Mouse (Mus musculus): ENCODE data around the gene Ankrd9. TPM values are rescaled to one million over a fixed set of nuclear protein-coding genes. Genes with fewer than 3 reads are reported as not detected.

The Ankrd9 gene
- polyA plus RNA-seq, 1 experiment from 2014 or later: 22.7 TPM

GRCm38 (mm10) chr12:110950151-110950550 lies 28.7 kb downstream of the Ankrd9 start:
- Histone ChIP-seq H3K4me1 (replicated peaks) (no peaks in the 10 kb centered on the region), H3K27me3 (replicated peaks) (no peaks in the 10 kb centered on the region), H3K9me3 (no peaks in the 10 kb centered on the region), H3K9ac (no peak overlapping the region), H3K4me2 (replicated peaks) (no peak overlapping the region), H3K4me3 (replicated peaks) (no peak overlapping the region), H3K27ac (no peak overlapping the region), H3K36me3 (no peaks in the 10 kb centered on the region; the same call in 1 of the 2 replicates)
- 85% methylated on average over 4 of the region's 4 CpGs for WGBS
- ATAC-seq: no peak

GRCm38 (mm10) chr12:110949410-110949809 lies 29.4 kb downstream of the Ankrd9 start:
- Histone ChIP-seq H3K4me2 (replicated peaks) (no peak overlapping the region), H3K36me3 (no peaks in the 10 kb centered on the region; the same call in 1 of the 2 replicates), H3K27ac (no peak overlapping the region), H3K4me3 (replicated peaks) (no peak overlapping the region), H3K9ac (no peak overlapping the region), H3K9me3 (no peaks in the 10 kb centered on the region), H3K27me3 (replicated peaks) (no peaks in the 10 kb centered on the region), H3K4me1 (replicated peaks) (no peaks in the 10 kb centered on the region)
- no peak for ATAC-seq
- WGBS: 93% methylated on average over 1 of the region's 1 CpGs

- Histone ChIP-seq H3K36me3 (no peaks in the 10 kb centered on the region; the same call in 1 of the 2 replicates), H3K9ac (no peak overlapping the region), H3K4me3 (replicated peaks) (no peak overlapping the region), H3K4me1 (replicated peaks) (no peaks in the 10 kb centered on the region), H3K9me3 (no peaks in the 10 kb centered on the region), H3K27me3 (replicated peaks) (no peaks in the 10 kb centered on the region), H3K27ac (no peak overlapping the region), H3K4me2 (replicated peaks) (no peak overlapping the region)
- ATAC-seq: no peak
- WGBS: 91% methylated on average over 3 of the region's 3 CpGs
Measured at GRCm38 (mm10) chr12:110948910-110949201, 30.0 kb downstream of the Ankrd9 start.

DNA sequence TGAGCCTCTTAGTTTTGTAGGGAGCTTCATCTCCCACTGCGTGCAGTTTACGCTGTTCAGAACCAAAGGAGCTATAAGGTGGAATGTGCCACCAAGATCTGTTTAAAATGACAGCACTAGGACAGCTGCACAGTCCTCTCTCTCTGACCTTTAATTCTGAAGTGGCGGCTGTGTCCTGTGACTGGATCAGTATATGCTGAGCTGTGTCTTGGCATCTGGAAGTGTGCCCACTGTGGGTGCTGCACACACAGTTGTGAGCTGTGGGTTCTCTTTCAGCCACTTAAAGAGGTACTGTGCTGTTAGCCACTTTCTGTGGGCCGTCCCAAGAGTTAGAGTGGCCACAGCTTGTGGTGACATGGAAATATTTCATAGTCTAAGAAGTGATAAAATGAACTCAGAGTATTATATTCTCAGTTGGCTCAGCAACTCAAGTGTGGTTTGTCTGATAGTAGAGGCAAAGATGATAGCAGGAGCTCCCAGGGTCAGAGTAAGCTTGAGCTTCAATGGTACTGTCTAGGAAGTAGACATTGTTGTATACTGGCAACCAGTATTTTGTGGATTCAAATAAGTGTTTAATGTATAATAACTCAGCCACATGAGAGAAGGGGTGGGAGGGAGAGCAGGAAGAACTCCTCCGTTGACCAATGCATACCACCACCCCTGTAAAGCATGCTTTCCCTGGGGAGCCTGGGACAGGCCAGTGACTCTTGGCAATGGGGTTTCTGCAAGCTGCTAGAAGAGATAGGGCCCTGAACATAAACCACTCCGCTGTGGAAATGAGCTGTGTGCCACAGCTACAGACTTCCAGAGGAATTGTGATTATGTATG lies 30.5 kb downstream of the Ankrd9 start:
- Histone ChIP-seq H3K27ac (no peak overlapping the region), H3K36me3 (no peaks in the 10 kb centered on the region; the same call in 1 of the 2 replicates), H3K9ac (no peak overlapping the region), H3K4me3 (replicated peaks) (no peak overlapping the region), H3K27me3 (replicated peaks) (no peaks in the 10 kb centered on the region), H3K4me2 (replicated peaks) (no peak overlapping the region), H3K9me3 (no peaks in the 10 kb centered on the region), H3K4me1 (replicated peaks) (no peaks in the 10 kb centered on the region)
- WGBS: 91% methylated on average over 6 of the region's 6 CpGs
- no peak for ATAC-seq

DNA sequence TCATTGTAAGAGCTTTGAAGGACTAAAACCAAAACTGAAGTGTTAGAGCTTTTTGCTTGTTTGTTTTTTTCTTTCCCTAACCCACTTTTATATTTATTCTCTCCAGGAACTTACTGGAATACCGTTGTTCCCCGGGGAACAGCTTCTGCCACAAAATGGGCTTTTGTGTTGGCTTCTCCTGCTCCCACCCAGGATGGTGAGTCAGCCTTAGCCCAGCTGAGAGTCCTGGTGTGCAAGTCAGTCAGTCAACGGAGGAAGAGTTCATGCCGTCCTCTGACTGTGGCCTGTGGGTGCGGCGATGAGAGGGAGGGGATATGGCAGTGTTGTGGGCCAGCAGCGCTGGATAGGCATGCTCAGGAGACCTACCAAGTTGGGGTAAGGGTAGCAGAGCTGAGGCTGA lies 32.6 kb downstream of the Ankrd9 start:
- H3K27me3 ChIP-seq (replicated peaks): no peaks in the 10 kb centered on the region
- H3K9ac ChIP-seq: no peak overlapping the region
- no peak overlapping the region for H3K27ac ChIP-seq
- no peaks in the 10 kb centered on the region; the same call in 1 of the 2 replicates for H3K36me3 ChIP-seq
- no peaks in the 10 kb centered on the region for H3K4me1 ChIP-seq (replicated peaks)
- H3K4me3 ChIP-seq (replicated peaks): no peak overlapping the region
- no peak overlapping the region for H3K4me2 ChIP-seq (replicated peaks)
- ATAC-seq: no peak
- WGBS: 85% methylated on average over 7 of the region's 7 CpGs
- H3K9me3 ChIP-seq: no peaks in the 10 kb centered on the region

DNA sequence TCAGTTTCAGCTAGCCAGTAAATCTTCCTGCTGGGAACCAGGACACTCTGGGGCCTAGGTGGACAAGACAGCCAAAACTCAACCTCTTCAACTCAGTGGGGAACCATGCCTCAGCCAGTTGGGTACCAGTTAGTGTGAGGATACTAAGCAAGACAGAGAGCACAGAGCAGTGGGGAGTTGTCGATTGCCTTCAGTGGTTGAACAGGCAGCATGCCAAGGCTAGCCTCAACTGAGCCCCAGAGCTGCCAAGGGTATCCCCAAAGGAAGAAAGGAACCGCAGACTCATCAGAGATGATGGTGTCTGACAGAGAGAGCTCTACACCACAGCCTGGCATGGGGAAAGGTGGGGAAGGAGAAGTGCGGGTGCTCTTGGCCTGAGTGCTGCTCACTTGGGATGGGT lies 38.0 kb downstream of the Ankrd9 start:
- no peak for ATAC-seq
- Histone ChIP-seq H3K36me3 (peaks cover 8% of the 10 kb centered on the region; the same call in 1 of the 2 replicates), H3K9me3 (no peaks in the 10 kb centered on the region), H3K4me1 (replicated peaks) (no peaks in the 10 kb centered on the region), H3K27me3 (replicated peaks) (no peaks in the 10 kb centered on the region), H3K4me2 (replicated peaks) (no peak overlapping the region), H3K9ac (no peak overlapping the region), H3K4me3 (replicated peaks) (no peak overlapping the region), H3K27ac (no peak overlapping the region)
- WGBS: 89% methylated on average over 3 of the region's 3 CpGs

- no peak for ATAC-seq
- Histone ChIP-seq H3K36me3 (peaks cover 11% of the 10 kb centered on the region; the same call in 1 of the 2 replicates), H3K4me2 (replicated peaks) (no peak overlapping the region), H3K9me3 (no peaks in the 10 kb centered on the region), H3K4me1 (replicated peaks) (no peaks in the 10 kb centered on the region), H3K27ac (no peak overlapping the region), H3K4me3 (replicated peaks) (no peak overlapping the region), H3K9ac (no peak overlapping the region), H3K27me3 (replicated peaks) (no peaks in the 10 kb centered on the region)
- 95% methylated on average over 5 of the region's 5 CpGs for WGBS
Measured at GRCm38 (mm10) chr12:110939385-110939784, 39.5 kb downstream of the Ankrd9 start.

DNA sequence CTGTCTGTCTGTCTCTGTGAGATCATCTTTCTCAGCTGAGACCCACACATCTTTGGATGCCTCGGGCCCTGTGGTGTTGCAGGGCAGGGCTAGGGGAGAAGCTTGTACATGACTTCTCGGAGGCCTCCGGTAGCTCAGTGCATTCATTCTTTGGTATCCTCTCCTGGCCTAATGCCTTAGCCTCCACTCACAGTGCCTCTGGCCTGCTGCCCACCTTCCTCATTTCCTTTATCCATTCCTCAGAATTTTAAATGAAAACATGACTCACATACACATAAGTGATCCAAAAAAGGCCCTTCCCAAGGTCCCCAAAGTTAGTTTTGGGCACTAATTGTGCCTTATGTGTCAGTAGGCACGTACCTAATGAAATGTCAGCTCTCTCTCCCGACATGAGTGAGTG lies 41.3 kb downstream of the Ankrd9 start:
- H3K27ac ChIP-seq: no peak overlapping the region
- no peak overlapping the region for H3K9ac ChIP-seq
- H3K4me1 ChIP-seq (replicated peaks): no peaks in the 10 kb centered on the region
- H3K4me3 ChIP-seq (replicated peaks): no peak overlapping the region
- no peaks in the 10 kb centered on the region for H3K27me3 ChIP-seq (replicated peaks)
- no peak for ATAC-seq
- H3K9me3 ChIP-seq: no peaks in the 10 kb centered on the region
- H3K4me2 ChIP-seq (replicated peaks): no peak overlapping the region
- peaks cover 18% of the 10 kb centered on the region for H3K36me3 ChIP-seq
- WGBS: 89% methylated on average over 5 of the region's 5 CpGs

GRCm38 (mm10) chr12:110935983-110936620 lies 42.7 kb downstream of the Ankrd9 start:
- Histone ChIP-seq H3K36me3 (peaks cover 18% of the 10 kb centered on the region), H3K27ac (no peak overlapping the region), H3K4me2 (replicated peaks) (no peak overlapping the region), H3K9me3 (no peaks in the 10 kb centered on the region), H3K4me1 (replicated peaks) (no peaks in the 10 kb centered on the region), H3K27me3 (replicated peaks) (no peaks in the 10 kb centered on the region), H3K9ac (no peak overlapping the region), H3K4me3 (replicated peaks) (no peak overlapping the region)
- peak; percentile 93 for ATAC-seq
- WGBS: 65% methylated on average over 9 of the region's 9 CpGs

DNA sequence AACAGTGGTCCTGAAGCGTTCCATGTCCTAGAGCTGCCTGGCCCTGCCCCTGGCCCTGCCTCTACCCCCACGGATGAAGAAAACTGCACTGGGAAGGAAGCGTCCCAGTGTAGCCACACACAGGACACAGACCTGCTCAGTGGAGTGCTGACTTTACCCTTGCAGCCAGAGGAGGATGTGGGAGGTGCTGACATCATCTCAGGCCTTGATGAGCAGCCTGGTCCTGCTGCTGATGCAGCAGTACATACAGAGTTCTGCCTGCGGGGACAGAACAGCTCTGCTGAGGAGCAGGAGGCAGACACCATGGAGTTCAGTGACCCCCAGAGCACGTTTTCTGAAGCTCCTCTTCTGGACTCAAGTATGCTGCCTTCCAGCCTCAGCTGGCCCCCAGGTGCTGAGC lies 46.0 kb downstream of the Ankrd9 start:
- Histone ChIP-seq H3K9ac (no peak overlapping the region), H3K4me3 (replicated peaks) (no peak overlapping the region), H3K27ac (no peak overlapping the region), H3K27me3 (replicated peaks) (no peaks in the 10 kb centered on the region), H3K4me1 (replicated peaks) (no peaks in the 10 kb centered on the region), H3K36me3 (peaks cover 10% of the 10 kb centered on the region), H3K4me2 (replicated peaks) (no peak overlapping the region), H3K9me3 (no peaks in the 10 kb centered on the region)
- WGBS: 70% methylated on average over 5 of the region's 5 CpGs
- ATAC-seq: no peak
